Mouse (Mus musculus) right cerebral cortex, postnatal 36 days (tissue): ENCODE data around the gene Gpr18.
"Not testable (repeated sequence)": the region's sequence is repeated elsewhere in the genome, so short reads cannot be mapped to it uniquely, and the experiment has no call there.

Experiments used
- DNase-seq, 2 experiments: peaks; one replicate each; pipeline ENCODE4 v3.0.0; 2022; ENCODE audit warnings: low spot score in 2 of 2, mixed read lengths in 1 of 2

The Gpr18 gene

DNA sequence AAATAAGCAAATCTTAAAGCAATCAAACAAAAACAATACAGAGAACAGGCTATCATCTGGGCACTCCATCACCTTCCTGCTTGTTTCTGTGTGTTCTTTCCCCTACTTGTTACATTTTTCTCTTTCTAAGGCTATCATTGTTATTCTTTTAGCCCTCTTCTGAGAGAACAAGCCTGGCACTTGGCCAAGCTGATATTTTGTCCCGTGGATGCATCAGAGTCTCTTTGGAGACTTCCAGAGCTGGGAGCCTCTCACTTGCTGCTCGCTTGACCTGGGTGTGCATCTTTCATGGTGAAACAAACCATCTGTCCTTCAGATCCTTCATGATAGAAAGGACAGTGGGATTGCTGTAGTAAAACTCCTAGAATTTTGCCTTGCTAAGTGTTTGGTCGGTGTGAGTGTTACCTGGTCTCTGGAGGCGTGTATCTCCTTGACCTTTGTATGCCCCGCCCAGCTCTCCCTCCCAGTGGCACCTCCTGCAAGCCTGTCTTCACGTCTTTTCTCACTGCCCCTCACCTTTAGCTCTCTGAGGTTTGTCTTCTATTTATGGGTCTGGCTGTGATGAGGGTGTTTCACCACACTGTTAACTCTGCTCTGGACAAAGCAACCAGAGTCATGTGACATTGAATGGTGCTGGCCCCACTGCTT, 31.3 kb downstream of the Gpr18 start:
- no peak for DNase-seq

DNA sequence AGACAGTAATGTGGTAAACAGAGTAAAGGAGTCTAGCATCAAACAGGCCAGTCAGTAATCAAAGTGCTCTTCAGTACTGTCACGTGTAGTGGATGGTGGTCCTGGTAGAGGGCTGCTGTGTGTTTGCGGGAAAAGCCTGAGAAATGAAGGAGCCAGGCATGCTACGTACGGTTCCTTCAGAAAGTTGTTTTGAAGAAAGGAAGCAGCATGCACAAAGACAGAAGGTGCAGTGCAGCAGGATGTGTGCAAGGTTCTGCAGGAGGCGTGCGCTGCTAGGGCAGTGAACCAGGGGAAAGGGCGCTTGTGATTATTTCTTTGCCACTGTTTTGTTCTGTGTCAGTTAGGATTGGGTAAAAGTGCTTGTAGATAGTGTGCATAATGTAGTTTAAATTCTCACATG, 34.4 kb downstream of the Gpr18 start:
- no peak for DNase-seq

DNA sequence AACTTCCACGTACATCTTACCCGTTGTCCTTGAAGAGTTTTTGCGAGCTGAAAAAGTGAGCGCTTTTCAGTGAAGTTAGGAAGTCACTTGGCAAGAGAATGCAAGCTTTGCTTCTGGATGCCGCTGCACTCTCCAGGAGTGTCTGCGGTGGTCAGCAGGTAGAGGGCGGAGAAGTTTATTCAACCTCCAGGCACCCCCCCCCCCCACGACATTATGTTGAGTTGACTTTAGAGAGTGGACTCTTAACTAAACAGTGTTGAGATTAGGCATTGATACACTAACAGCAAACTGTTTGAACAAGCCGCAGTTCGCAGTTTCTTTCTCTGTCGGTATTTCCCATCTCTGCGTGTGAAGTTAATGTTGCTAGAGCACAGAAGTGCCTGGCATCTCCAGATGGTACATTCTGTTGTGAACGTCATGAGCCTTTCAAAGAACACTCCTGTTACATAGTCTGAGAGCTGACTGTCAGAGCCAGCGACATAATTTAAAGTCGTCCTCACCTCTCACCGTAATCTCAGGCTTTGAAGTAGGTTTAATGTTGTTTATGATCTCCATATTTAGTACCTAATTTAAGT, 36.2 kb downstream of the Gpr18 start:
- peak in 1 of 2 experiments; percentile 20 for DNase-seq

DNA sequence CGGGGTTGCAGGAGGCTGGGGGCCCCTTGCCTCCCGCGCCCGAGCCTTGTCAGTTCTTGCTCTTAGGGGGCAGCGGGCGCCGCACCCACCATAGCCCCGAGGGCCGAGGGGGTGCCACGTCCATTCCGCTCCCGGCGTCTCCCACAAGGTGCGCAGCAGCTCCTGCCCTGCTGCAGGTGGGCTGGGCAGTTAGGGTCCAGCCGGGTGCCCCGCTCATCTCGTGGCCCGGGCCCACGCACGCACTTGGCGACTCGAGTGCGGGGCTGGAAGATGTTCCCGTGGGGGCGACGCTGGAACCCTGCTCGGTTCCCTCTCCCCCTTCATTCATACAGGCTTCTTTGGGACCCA, 36.7 kb downstream of the Gpr18 start:
- DNase-seq: peak in 1 of 2 experiments; percentile 14

DNA sequence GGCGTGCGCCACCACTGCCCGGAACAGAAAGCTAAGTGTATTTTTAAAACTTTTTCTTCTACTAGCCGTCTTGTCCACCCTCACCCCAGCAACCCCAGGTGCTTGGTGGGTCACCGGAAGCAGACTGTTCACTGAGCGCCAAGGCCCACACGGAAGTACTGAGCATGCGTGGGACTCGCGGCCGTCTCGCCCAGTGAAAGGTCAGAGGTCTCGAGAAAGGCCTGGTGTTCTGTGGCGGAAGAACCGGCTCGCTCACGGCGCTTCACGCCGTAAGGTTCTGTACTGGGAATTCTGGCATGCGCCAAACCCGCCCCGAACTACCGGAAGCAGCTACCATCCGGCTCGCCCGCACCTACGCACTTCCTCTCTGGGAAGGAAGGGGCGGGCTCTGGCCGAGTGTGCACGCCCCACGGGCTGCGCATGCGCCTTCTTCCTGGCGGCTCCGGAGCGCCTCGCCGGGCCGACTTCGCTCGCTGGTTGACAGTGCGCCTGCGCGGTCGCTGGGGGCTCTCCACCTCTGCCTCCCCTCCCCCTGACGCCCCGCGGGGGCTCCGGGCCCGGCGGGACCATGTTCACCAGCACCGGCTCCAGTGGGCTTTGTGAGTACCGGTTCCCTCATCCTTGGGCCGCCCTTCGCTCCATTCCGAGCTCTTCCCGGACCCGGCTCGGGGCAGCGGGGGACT, 37.3 kb downstream of the Gpr18 start, which contains the start of gene Ubac2:
Gene Ubac2, plus strand, starts transcription at position 445 of the 683 bp plus-strand sequence.
- peak; percentile 97 to 98 for DNase-seq

DNA sequence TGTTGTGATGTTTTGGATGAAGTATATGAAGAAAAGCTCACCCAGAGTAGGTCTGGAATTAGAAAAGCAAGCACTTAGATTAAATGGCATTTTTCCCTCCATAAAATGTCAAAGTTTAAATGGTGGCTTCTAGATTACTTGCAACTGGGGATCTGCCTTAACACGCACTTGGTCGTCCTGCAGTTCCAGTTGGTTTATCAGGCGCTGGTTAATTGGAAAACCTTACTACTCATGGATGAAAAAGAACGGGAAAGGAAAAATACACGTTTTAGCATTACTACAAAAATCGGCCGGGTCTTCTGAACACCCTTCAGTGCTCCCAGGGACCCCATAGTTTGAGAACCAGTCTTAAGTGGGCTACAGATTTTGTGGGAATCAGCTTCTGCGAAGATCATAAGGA, 37.9 kb downstream of the Gpr18 start:
- DNase-seq: no peak

DNA sequence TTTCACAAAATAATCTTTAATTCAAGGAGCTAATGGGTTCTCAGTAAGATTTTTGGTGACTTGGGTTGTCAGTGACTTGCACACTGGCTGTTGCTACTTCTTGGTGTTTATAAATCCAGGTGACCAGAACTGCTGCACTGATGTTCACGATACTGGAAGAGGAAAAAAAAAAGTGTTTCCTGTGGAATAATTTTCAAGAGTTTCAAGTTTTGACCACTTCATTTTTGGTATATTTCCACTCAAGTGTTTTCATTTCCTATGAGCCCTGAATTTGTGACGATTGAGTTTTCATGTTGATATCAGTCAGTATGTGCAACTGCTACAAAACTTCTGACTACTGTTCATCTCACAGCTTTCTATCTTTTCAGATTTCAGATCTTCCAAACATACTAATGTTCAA, 38.7 kb downstream of the Gpr18 start:
- DNase-seq: no peak

DNA sequence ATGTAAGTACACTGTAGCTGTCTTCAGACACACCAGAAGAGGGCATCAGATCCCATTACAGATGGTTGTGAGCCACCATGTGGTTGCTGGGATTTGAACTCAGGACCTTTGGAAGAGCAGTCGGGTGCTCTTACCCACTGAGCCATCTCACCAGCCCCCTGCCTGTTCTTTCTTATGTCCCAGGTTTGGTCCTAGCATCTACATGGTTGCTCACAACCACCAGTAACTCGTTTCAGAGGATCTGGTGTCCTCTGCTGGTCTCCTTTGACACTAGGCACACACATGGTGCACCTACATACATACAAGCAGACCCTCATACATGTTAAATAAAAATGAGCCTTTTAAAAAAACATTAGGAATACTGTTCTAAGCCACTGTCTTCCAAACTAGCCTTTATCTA, 39.4 kb downstream of the Gpr18 start:
- DNase-seq: not testable (repeated sequence)

DNA sequence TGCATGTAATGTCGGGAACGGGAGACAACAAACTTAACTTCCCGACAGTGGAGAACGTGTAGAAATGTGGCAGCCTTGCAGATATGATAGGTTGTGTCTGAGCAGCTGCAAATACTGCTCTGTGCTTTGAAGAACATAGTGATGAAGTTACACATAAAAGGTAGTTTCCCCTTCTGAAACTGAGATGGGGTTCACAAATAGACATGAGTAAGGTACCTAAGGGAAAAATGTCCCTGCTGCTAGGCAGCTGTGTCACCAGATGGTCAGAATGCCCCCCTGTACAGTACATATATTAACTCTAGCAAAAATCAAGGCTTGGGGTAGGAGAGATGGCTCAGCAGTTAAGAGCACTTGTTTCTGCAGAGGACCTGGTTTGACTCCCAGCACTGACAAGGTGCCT, 41.9 kb downstream of the Gpr18 start:
- no peak for DNase-seq

DNA sequence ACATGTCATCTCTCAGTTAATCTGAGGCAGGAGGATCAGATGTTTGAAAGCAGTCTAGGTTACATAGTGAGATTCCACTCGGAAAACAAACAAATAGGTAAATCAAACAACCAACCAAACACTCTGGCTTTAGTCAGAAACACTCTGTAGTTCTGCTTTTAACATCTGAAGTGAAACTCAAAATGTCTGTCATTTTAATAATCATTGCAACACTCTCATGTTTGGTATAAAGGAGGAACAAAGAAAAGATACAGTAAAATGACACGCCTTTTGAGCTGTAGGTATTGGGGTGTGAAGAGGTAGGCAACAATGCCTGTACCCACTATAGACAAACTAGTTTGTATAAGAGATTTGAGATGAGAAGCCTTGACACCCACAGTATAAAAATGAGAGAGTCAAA, 42.4 kb downstream of the Gpr18 start:
- DNase-seq: no peak

DNA sequence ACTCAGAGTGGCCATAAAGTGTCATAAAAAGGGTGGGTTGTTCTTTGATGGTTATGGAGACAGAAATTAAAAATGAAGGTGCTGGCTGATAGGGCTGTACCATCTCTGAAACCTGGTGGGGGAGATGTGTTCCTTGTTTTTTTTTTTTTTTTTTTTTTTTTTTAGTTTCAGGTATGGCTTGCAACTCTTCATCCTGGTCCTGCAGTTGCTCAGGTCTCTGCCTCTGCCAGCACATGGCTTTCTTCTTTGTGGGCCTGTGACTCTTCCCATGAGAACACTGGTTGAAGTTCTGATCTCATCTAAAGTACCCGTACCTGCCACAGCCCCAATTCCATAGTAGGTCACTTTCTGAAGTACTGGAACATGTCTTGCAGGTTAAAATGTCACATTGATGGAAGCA, 42.8 kb downstream of the Gpr18 start:
- DNase-seq: no peak

DNA sequence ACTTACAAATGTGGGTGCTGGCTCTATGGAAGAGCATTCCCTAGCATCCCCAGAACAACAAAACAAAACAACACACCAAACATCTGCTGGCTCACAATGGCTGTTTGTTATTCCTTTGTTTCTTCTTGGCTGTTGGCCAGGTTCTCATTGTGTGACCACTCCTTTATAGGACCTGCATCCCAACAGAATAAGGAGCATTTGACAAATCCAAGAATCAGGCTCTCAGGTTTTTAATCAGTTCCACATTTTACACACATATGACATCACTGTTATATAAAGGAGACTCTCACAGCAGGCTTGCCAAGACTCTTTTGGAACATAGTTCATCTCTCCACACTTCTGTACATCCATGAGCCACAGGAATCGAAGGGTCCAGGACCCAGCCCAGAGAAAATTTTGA, 46.5 kb downstream of the Gpr18 start:
- no peak for DNase-seq

DNA sequence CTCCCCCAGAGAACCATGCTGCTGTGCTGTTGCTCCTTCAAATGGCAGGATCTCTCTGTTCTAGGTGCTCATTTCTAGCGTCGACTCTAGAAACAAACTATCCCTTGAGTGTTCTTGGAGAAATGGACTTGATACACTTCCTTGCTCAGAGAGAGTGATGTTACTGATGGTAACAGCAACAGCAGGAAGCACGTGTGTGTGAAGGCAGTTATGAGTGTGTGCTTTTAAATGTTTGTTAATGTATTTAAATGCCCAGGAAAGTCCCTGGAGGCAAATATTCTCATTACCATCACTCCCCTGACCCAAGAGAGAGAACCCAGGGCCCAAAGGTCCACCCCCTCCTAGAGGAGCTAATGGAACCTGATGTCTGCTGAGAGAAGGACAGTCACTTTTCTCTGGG, 49.0 kb downstream of the Gpr18 start:
- DNase-seq: no peak

DNA sequence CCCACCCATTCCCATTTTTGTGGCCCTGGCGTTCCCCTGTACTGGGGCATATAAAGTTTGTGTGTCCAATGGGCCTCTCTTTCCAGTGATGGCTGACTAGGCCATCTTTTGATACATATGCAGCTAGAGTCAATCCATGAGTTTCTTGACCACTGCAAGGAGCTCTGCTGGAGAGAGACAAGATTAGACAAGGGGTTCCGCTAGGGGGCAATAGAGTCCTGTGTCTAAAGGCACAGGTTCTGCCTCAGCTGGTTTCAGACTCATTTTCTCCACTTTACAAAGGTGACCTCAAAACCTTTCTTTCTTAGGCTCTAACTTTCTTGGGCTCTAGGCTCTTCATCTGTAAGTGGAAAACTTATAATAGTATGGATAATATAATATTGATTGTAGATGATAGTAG, 50.4 kb downstream of the Gpr18 start:
- peak in 1 of 2 experiments; percentile 26 for DNase-seq
